Mouse (Mus musculus) hindbrain, embryonic 10.5 days (tissue): ENCODE measurements around the gene Cdt1. TPM values are rescaled to one million over a fixed set of nuclear protein-coding genes. Genes with fewer than 3 reads are reported as not detected.
"Not testable (repeated sequence)": the region's sequence is repeated elsewhere in the genome, so short reads cannot be mapped to it uniquely, and the experiment has no call there.

Experiments
- DNase-seq: peaks from one replicate; pipeline ENCODE4 v3.0.0-alpha.2; 2017; ENCODE audit warnings: low spot score
- H3K27ac ChIP-seq: fragments of 300-500 bp; sonication (generic); 2 replicates; pipeline ENCODE4 v1.5.1; 2016; ENCODE audit warnings: mild to moderate bottlenecking, moderate library complexity
- H3K27me3 ChIP-seq: fragments of 300-500 bp; sonication (generic); 2 replicates; pipeline ENCODE4 v1.6.1; 2016; ENCODE audit warnings: mild to moderate bottlenecking; ENCODE audit not compliant: poor library complexity, insufficient read depth, severe bottlenecking
- H3K36me3 ChIP-seq: fragments of 300-500 bp; sonication (generic); 2 replicates; pipeline ENCODE4 v1.6.1; 2016; ENCODE audit warnings: mild to moderate bottlenecking, moderate library complexity
- H3K4me1 ChIP-seq: fragments of 300-500 bp; sonication (generic); replicated peaks from 2 replicates; pipeline ENCODE4 v1.6.1; 2016; ENCODE audit warnings: mild to moderate bottlenecking
- H3K4me3 ChIP-seq: fragments of 300-500 bp; sonication (generic); 2 replicates; pipeline ENCODE4 v1.5.1; 2016; ENCODE audit warnings: mild to moderate bottlenecking, moderate library complexity
- H3K9me3 ChIP-seq: fragments of 300-500 bp; sonication (generic); 2 replicates; pipeline ENCODE4 v1.6.1; 2016; ENCODE audit warnings: mild to moderate bottlenecking, moderate library complexity
- WGBS: fragments of 180-500 bp; shearing (Covaris S2); methylation state at CpG from one replicate; pipeline ENCODE4 v1.1.7; 2016; 5-methylcytosine and 5-hydroxymethylcytosine counted together
- polyA plus RNA-seq: library from polyadenylated mRNA; unstranded; fragments of >200 nt; fragmentation: Nextera tagmentation; extraction: Ambion mirVana; gene quantifications from 2 replicates; pipeline ENCODE4 v1.2.1, GENCODE M21; 2016

Gene Cdt1
- polyA plus RNA-seq, 1 experiment from 2014 or later, result 56.0 TPM

GRCm38 (mm10) chr8:122571153-122571552 lies 3.3 kb downstream of the Cdt1 start:
- Histone ChIP-seq H3K36me3 (peaks cover 66% of the 10 kb centered on the region), H3K9me3 (no peaks in the 10 kb centered on the region), H3K4me3 (no peak overlapping the region), H3K27ac (no peak overlapping the region), H3K4me1 (peaks cover 78% of the 10 kb centered on the region), H3K27me3 (no peaks in the 10 kb centered on the region)
- DNase-seq, result no peak
- WGBS, result 95% methylated on average over 11 of the region's 11 CpGs

- 94% methylated on average over 17 of the region's 17 CpGs for WGBS
- Histone ChIP-seq H3K27ac (no peak overlapping the region), H3K36me3 (peaks cover 66% of the 10 kb centered on the region), H3K4me3 (no peak overlapping the region), H3K4me1 (peaks cover 78% of the 10 kb centered on the region), H3K27me3 (no peaks in the 10 kb centered on the region), H3K9me3 (no peaks in the 10 kb centered on the region)
- DNase-seq, result no peak
These were observed 4.0 kb downstream of the Cdt1 start for GRCm38 (mm10) chr8:122571750-122572267.

GRCm38 (mm10) chr8:122572751-122573150 lies 4.9 kb downstream of the Cdt1 start:
- H3K27me3 ChIP-seq, result no peaks in the 10 kb centered on the region
- no peak overlapping the region for H3K4me3 ChIP-seq
- WGBS, result 95% methylated on average over 3 of the region's 3 CpGs
- H3K4me1 ChIP-seq, result peaks cover 76% of the 10 kb centered on the region
- DNase-seq, result no peak
- H3K27ac ChIP-seq, result no peak overlapping the region
- peaks cover 66% of the 10 kb centered on the region for H3K36me3 ChIP-seq
- no peaks in the 10 kb centered on the region for H3K9me3 ChIP-seq

GRCm38 (mm10) chr8:122573176-122573575 lies 5.4 kb downstream of the Cdt1 start:
- peaks cover 66% of the 10 kb centered on the region for H3K36me3 ChIP-seq

GRCm38 (mm10) chr8:122573577-122573976 lies 5.8 kb downstream of the Cdt1 start:
- Histone ChIP-seq H3K4me1 (peaks cover 75% of the 10 kb centered on the region), H3K27me3 (no peaks in the 10 kb centered on the region), H3K36me3 (peaks cover 66% of the 10 kb centered on the region), H3K27ac (peak overlapping the region; percentile 42; the same call in 1 of the 2 replicates), H3K4me3 (no peak overlapping the region), H3K9me3 (no peaks in the 10 kb centered on the region)
- DNase-seq, result no peak
- 70% methylated on average over 9 of the region's 9 CpGs for WGBS

More at GRCm38 (mm10) chr8:122573176-122573575, 5.4 kb downstream of the Cdt1 start:
- H3K9me3 ChIP-seq, H3K27ac ChIP-seq, H3K4me3 ChIP-seq, DNase-seq, H3K27me3 ChIP-seq: not testable (repeated sequence)
- 41% methylated on average over 4 of the region's 4 CpGs for WGBS
- peaks cover 75% of the 10 kb centered on the region for H3K4me1 ChIP-seq

- Histone ChIP-seq H3K9me3 (no peaks in the 10 kb centered on the region), H3K4me1 (peaks cover 75% of the 10 kb centered on the region), H3K36me3 (peaks cover 61% of the 10 kb centered on the region), H3K27me3 (no peaks in the 10 kb centered on the region), H3K4me3 (0 out of 2 replicates have a peak overlapping the region, but pooled peaks have one; percentile 79), H3K27ac (peak overlapping the region; percentile 67; the same call in 1 of the 2 replicates)
- 60% methylated on average over 3 of the region's 3 CpGs for WGBS
- DNase-seq, result no peak
These were observed 6.4 kb downstream of the Cdt1 start for GRCm38 (mm10) chr8:122574264-122574663.

GRCm38 (mm10) chr8:122574667-122575251 lies 6.9 kb downstream of the Cdt1 start:
- WGBS, result 47% methylated on average over 10 of the region's 10 CpGs
- H3K27me3 ChIP-seq, result no peaks in the 10 kb centered on the region
- peak overlapping the region; percentile 67 for H3K27ac ChIP-seq
- no peaks in the 10 kb centered on the region for H3K9me3 ChIP-seq
- H3K4me1 ChIP-seq, result peaks cover 75% of the 10 kb centered on the region
- H3K4me3 ChIP-seq, result peak overlapping the region; percentile 79
- no peak for DNase-seq
- peaks cover 56% of the 10 kb centered on the region for H3K36me3 ChIP-seq

GRCm38 (mm10) chr8:122575286-122575685 lies 7.5 kb downstream of the Cdt1 start:
- no peak for DNase-seq
- H3K27me3 ChIP-seq, result no peaks in the 10 kb centered on the region
- peak overlapping the region; percentile 67; the same call in 1 of the 2 replicates for H3K27ac ChIP-seq
- 81% methylated on average over 8 of the region's 8 CpGs for WGBS
- H3K36me3 ChIP-seq, result peaks cover 50% of the 10 kb centered on the region
- H3K9me3 ChIP-seq, result no peaks in the 10 kb centered on the region
- H3K4me1 ChIP-seq, result peaks cover 76% of the 10 kb centered on the region
- peak overlapping the region; percentile 79 for H3K4me3 ChIP-seq

GRCm38 (mm10) chr8:122575735-122576647 lies 8.2 kb downstream of the Cdt1 start:
- H3K36me3 ChIP-seq, result peaks cover 43% of the 10 kb centered on the region
- H3K27ac ChIP-seq, result peak overlapping the region; percentile 91
- WGBS, result 20% methylated on average over 21 of the region's 21 CpGs
- no peak for DNase-seq
- peak overlapping the region; percentile 79 for H3K4me3 ChIP-seq
- no peaks in the 10 kb centered on the region for H3K9me3 ChIP-seq
- no peaks in the 10 kb centered on the region for H3K27me3 ChIP-seq
- peaks cover 81% of the 10 kb centered on the region for H3K4me1 ChIP-seq

GRCm38 (mm10) chr8:122576648-122577022 lies 8.8 kb downstream of the Cdt1 start, which contains the start of gene Aprt:
TSS of gene Aprt (minus strand) at chr8:122576909.
- H3K4me1 ChIP-seq, result peaks cover 82% of the 10 kb centered on the region
- H3K4me3 ChIP-seq, result peak within 1 kb of the TSS; percentile 79
- H3K27me3 ChIP-seq, result no peaks in the 10 kb centered on the region
- H3K27ac ChIP-seq, result peak within 1 kb of the TSS; percentile 91
- peak; percentile 92 for DNase-seq
- peaks cover 37% of the 10 kb centered on the region for H3K36me3 ChIP-seq
- under 1% methylated on average over 39 of the region's 39 CpGs for WGBS
- H3K9me3 ChIP-seq, result no peaks in the 10 kb centered on the region

- no peak for DNase-seq
- Histone ChIP-seq H3K36me3 (peaks cover 32% of the 10 kb centered on the region), H3K27ac (peak overlapping the region; percentile 91), H3K27me3 (no peaks in the 10 kb centered on the region), H3K9me3 (no peaks in the 10 kb centered on the region), H3K4me3 (peak overlapping the region; percentile 79), H3K4me1 (peaks cover 77% of the 10 kb centered on the region)
- WGBS, result 52% methylated on average over 10 of the region's 10 CpGs
These were observed 9.3 kb downstream of the Cdt1 start for GRCm38 (mm10) chr8:122577116-122577515.

- Histone ChIP-seq H3K27ac (no peak overlapping the region; the same call in 1 of the 2 replicates), H3K27me3 (no peaks in the 10 kb centered on the region), H3K36me3 (peaks cover 12% of the 10 kb centered on the region; the same call in 1 of the 2 replicates), H3K4me3 (no peak overlapping the region), H3K4me1 (peaks cover 60% of the 10 kb centered on the region), H3K9me3 (no peaks in the 10 kb centered on the region)
- DNase-seq, result no peak
- WGBS, result 35% methylated on average over 7 of the region's 7 CpGs
These were observed 11.4 kb downstream of the Cdt1 start for GRCm38 (mm10) chr8:122579196-122579595.

- H3K27ac ChIP-seq, result no peak overlapping the region
- H3K36me3 ChIP-seq, result no peaks in the 10 kb centered on the region
- DNase-seq, result no peak
- no peaks in the 10 kb centered on the region for H3K9me3 ChIP-seq
- no peaks in the 10 kb centered on the region for H3K27me3 ChIP-seq
- no peak overlapping the region for H3K4me3 ChIP-seq
- peaks cover 54% of the 10 kb centered on the region for H3K4me1 ChIP-seq
- WGBS, result 73% methylated on average over 13 of the region's 15 CpGs
These were observed 13.1 kb downstream of the Cdt1 start for GRCm38 (mm10) chr8:122580926-122581325.
